Comparison of ENCODE assay signal across 12 mouse cellular contexts in genomic region chr11:107762688-107763460, GRCm38 (mm10). TPM values are rescaled to one million over a fixed set of nuclear protein-coding genes. Genes with fewer than 3 reads are reported as not detected.
DNase-seq lines count a peak whose midpoint lies in the region; ATAC-seq and TF ChIP-seq lines count a peak whose summit lies in the region.
"Had no signal": no experiment of that assay in that cellular context is flagged by ENCODE, and none has a peak within 500 bp of the region (broad histone marks: within the 10 kb centered on the region; RNA-seq: fewer than 3 reads in every experiment).

No protein-coding gene starts in this region.

- TF ChIP-seq EP300 in heart, postnatal 0 days (IDR thresholded peaks at IDR 0.05; ENCODE audit: low read depth): no peak

- H3K4me1 ChIP-seq in heart, postnatal 0 days (ENCODE audit: control insufficient read depth, insufficient read depth): peaks cover 9% of the 10 kb centered on the region
- H3K4me1 ChIP-seq in heart, embryonic 11.5 days (ENCODE audit: control insufficient read depth, insufficient read depth, low read length): no peaks in the 10 kb centered on the region
- peaks cover 44% of the 10 kb centered on the region for H3K4me1 ChIP-seq in forebrain, embryonic 16.5 days (replicated peaks; ENCODE audit: control insufficient read depth, insufficient read depth, low read length)
- peaks cover 65% of the 10 kb centered on the region for H3K4me1 ChIP-seq in midbrain, embryonic 12.5 days

- H3K27ac ChIP-seq in heart, postnatal 0 days (ENCODE audit: low read depth): no peak overlapping the region
- H3K27ac ChIP-seq in heart, embryonic 11.5 days (ENCODE audit: low read depth, low read length): no peak overlapping the region
- H3K27ac ChIP-seq in forebrain, embryonic 16.5 days (ENCODE audit: low read length): peak overlapping the region; percentile 46
- H3K27ac ChIP-seq in midbrain, embryonic 12.5 days (replicated peaks): peak overlapping the region; percentile 79
- H3K27ac ChIP-seq: kidney, embryonic 15.5 days had no signal

- peak; percentile 14; the same call in 1 of the 2 replicates for TF ChIP-seq CTCF in heart, postnatal 0 days (IDR thresholded peaks at IDR 0.05; ENCODE audit: low read depth)

- no peak overlapping the region for H3K4me3 ChIP-seq in heart, postnatal 0 days (ENCODE audit: low read depth, low read length)
- no peak overlapping the region for H3K4me3 ChIP-seq in heart, embryonic 11.5 days (ENCODE audit: low read depth, low read length)
- H3K4me3 ChIP-seq in forebrain, embryonic 16.5 days (replicated peaks; ENCODE audit: low read length): no peak overlapping the region
- no peak overlapping the region for H3K4me3 ChIP-seq in midbrain, embryonic 12.5 days
- H3K4me3 ChIP-seq: kidney, embryonic 15.5 days; megakaryocyte, embryonic 14.5 days had no signal

- 37% methylated on average over 8 of the region's 8 CpGs for WGBS in heart, postnatal 0 days
- 41% methylated on average over 8 of the region's 8 CpGs for WGBS in heart, embryonic 11.5 days (ENCODE audit: insufficient replicate concordance)
- WGBS in forebrain, embryonic 16.5 days: 13% methylated on average over 8 of the region's 8 CpGs
- 17% methylated on average over 8 of the region's 8 CpGs for WGBS in midbrain, embryonic 12.5 days

- peak; percentile 29 for DNase-seq in heart, postnatal 0 days (ENCODE audit: low spot score)
- DNase-seq in Muller cell, postnatal 12 days (ENCODE audit: inconsistent ontology term): peak; percentile 58
- DNase-seq in gastrocnemius, adult 18-20 months (ENCODE audit: low spot score): no peak
- no peak for DNase-seq in lung, postnatal 14 days
- DNase-seq: thymus, postnatal 14 days had no signal

- no peaks in the 10 kb centered on the region for H3K36me3 ChIP-seq in heart, postnatal 0 days (replicated peaks; ENCODE audit: control insufficient read depth, insufficient read depth, low read length)
- no peaks in the 10 kb centered on the region for H3K36me3 ChIP-seq in heart, embryonic 11.5 days (ENCODE audit: control insufficient read depth, insufficient read depth, low read length)
- H3K36me3 ChIP-seq in forebrain, embryonic 16.5 days (ENCODE audit: control insufficient read depth, insufficient read depth): no peaks in the 10 kb centered on the region
- no peaks in the 10 kb centered on the region for H3K36me3 ChIP-seq in midbrain, embryonic 12.5 days
- H3K36me3 ChIP-seq: kidney, embryonic 15.5 days had no signal

- H3K9me3 ChIP-seq in heart, postnatal 0 days (replicated peaks; ENCODE audit: control insufficient read depth, low read length): no peaks in the 10 kb centered on the region
- H3K9me3 ChIP-seq in heart, embryonic 11.5 days (replicated peaks; ENCODE audit: control insufficient read depth, low read length): no peaks in the 10 kb centered on the region
- no peaks in the 10 kb centered on the region for H3K9me3 ChIP-seq in forebrain, embryonic 16.5 days (ENCODE audit: control insufficient read depth, low read length)
- no peaks in the 10 kb centered on the region for H3K9me3 ChIP-seq in midbrain, embryonic 12.5 days
- H3K9me3 ChIP-seq: kidney, embryonic 15.5 days had no signal

- H3K4me2 ChIP-seq in heart, postnatal 0 days (ENCODE audit: low read depth, low read length): no peak overlapping the region
- no peak overlapping the region for H3K4me2 ChIP-seq in heart, embryonic 11.5 days
- H3K4me2 ChIP-seq in forebrain, embryonic 16.5 days (ENCODE audit: low read length): no peak overlapping the region
- H3K4me2 ChIP-seq in midbrain, embryonic 12.5 days (replicated peaks): peak overlapping the region; percentile 17; the same call in 1 of the 2 replicates
- H3K4me2 ChIP-seq: kidney, embryonic 15.5 days had no signal

- peak; percentile 44; the same call in 1 of the 2 replicates for ATAC-seq in heart, postnatal 0 days (ENCODE audit: insufficient read depth, low read depth)
- no peak for ATAC-seq in heart, embryonic 11.5 days (replicated peaks; ENCODE audit: insufficient number of reproducible peaks, low FRiP score, low TSS enrichment)
- ATAC-seq in forebrain, embryonic 16.5 days: peak; percentile 87
- ATAC-seq in midbrain, embryonic 12.5 days (ENCODE audit: low FRiP score, low read depth): peak; percentile 91
- ATAC-seq in megakaryocyte progenitor cell, adult 5-6 weeks (replicated peaks; ENCODE audit: poor library complexity): no peak
- ATAC-seq: activated CD4-positive, CD25-positive, alpha-beta regulatory T cell, adult 4 months had no signal

- no peaks in the 10 kb centered on the region for H3K27me3 ChIP-seq in heart, postnatal 0 days (ENCODE audit: control insufficient read depth, insufficient read depth, low read length)
- no peaks in the 10 kb centered on the region; the same call in 1 of the 2 replicates for H3K27me3 ChIP-seq in heart, embryonic 11.5 days (ENCODE audit: control insufficient read depth, insufficient read depth, low read length)
- H3K27me3 ChIP-seq in forebrain, embryonic 16.5 days (replicated peaks; ENCODE audit: control insufficient read depth, insufficient read depth, low read length): no peaks in the 10 kb centered on the region
- H3K27me3 ChIP-seq in midbrain, embryonic 12.5 days: no peaks in the 10 kb centered on the region
- H3K27me3 ChIP-seq: kidney, embryonic 15.5 days had no signal

- no peak overlapping the region for H3K9ac ChIP-seq in heart, postnatal 0 days (replicated peaks; ENCODE audit: low read depth, low read length)
- H3K9ac ChIP-seq in heart, embryonic 11.5 days (ENCODE audit: low read depth, low read length): no peak overlapping the region
- H3K9ac ChIP-seq in forebrain, embryonic 16.5 days (replicated peaks; ENCODE audit: low read depth, low read length): 0 out of 2 replicates have a peak overlapping the region, but pooled peaks have one; percentile 0
- 0 out of 2 replicates have a peak overlapping the region, but pooled peaks have one; percentile 16 for H3K9ac ChIP-seq in midbrain, embryonic 12.5 days (replicated peaks)
- H3K9ac ChIP-seq: kidney, embryonic 15.5 days had no signal

RNA-seq across cellular contexts. Expression of gene Cacng4, which starts 31.5 kb away (rescaled TPM):
- total RNA-seq in heart, postnatal 0 days (2014; rRNA removed; ENCODE audit: low replicate concordance): 0.12 TPM in 1 of 2 replicates, not detected in the other
- 0.04 and 0.08 TPM in 2 replicates for polyA plus RNA-seq in heart, postnatal 0 days (2015; fragmentation: Nextera tagmentation; extraction: Ambion mirVana)
- 0.84 and 0.99 TPM in 2 replicates for polyA plus RNA-seq in heart, embryonic 11.5 days (2014; fragmentation: Nextera tagmentation; extraction: Ambion mirVana)
- polyA plus RNA-seq in forebrain, embryonic 16.5 days (2015; fragmentation: Nextera tagmentation; extraction: Ambion mirVana): 33.8 and 39.6 TPM in 2 replicates
- polyA plus RNA-seq in midbrain, embryonic 12.5 days (2016; fragmentation: Nextera tagmentation; extraction: Ambion mirVana): 26.3 and 27.1 TPM in 2 replicates
- total RNA-seq in gastrocnemius, adult 18-20 months (2021): not detected
- total RNA-seq in megakaryocyte progenitor cell, adult 5-6 weeks (2015): not detected in 2 replicates
- total RNA-seq in megakaryocyte progenitor cell, adult 5-6 weeks (2017): not detected in 2 replicates
- polyA plus RNA-seq: activated CD4-positive, CD25-positive, alpha-beta regulatory T cell, adult 4 months had no signal

RNA-seq across cellular contexts. Expression of gene Cacng1, which starts 46.6 kb away (rescaled TPM):
- total RNA-seq in heart, postnatal 0 days (2014; rRNA removed; ENCODE audit: low replicate concordance): 1.4 TPM in 1 of 2 replicates, not detected in the other
- 0.10 TPM in 1 of 2 replicates, not detected in the other for polyA plus RNA-seq in heart, postnatal 0 days (2015; fragmentation: Nextera tagmentation; extraction: Ambion mirVana)
- not detected in 2 replicates for polyA plus RNA-seq in heart, embryonic 11.5 days (2014; fragmentation: Nextera tagmentation; extraction: Ambion mirVana)
- polyA plus RNA-seq in forebrain, embryonic 16.5 days (2015; fragmentation: Nextera tagmentation; extraction: Ambion mirVana): 0.26 and 0.39 TPM in 2 replicates
- polyA plus RNA-seq in midbrain, embryonic 12.5 days (2016; fragmentation: Nextera tagmentation; extraction: Ambion mirVana): 0.18 and 0.19 TPM in 2 replicates
- total RNA-seq in gastrocnemius, adult 18-20 months (2021): 100 to 1,000 TPM; 326 to 377 TPM
- total RNA-seq in megakaryocyte progenitor cell, adult 5-6 weeks (2015): not detected in 2 replicates
- not detected in 2 replicates for total RNA-seq in megakaryocyte progenitor cell, adult 5-6 weeks (2017)
- polyA plus RNA-seq: activated CD4-positive, CD25-positive, alpha-beta regulatory T cell, adult 4 months had no signal

Comparison
In these comparisons a context has a peak if more than half of its experiments do, and no peak if none do; other contexts are left out.
1. ATAC-seq: peak in heart, postnatal 0 days (single experiment), forebrain, embryonic 16.5 days (single experiment) and midbrain, embryonic 12.5 days (single experiment); none in heart, embryonic 11.5 days (single experiment) and megakaryocyte progenitor cell, adult 5-6 weeks (single experiment).
2. DNase-seq: peak in heart, postnatal 0 days (single experiment) and Muller cell, postnatal 12 days (single experiment); none in gastrocnemius, adult 18-20 months (single experiment) and lung, postnatal 14 days (single experiment).
3. H3K27ac ChIP-seq: peak in forebrain, embryonic 16.5 days (single experiment) and midbrain, embryonic 12.5 days (single experiment); none in heart, postnatal 0 days (single experiment) and heart, embryonic 11.5 days (single experiment).
4. H3K9ac ChIP-seq: peak in forebrain, embryonic 16.5 days (single experiment) and midbrain, embryonic 12.5 days (single experiment); none in heart, postnatal 0 days (single experiment) and heart, embryonic 11.5 days (single experiment).
5. RNA of gene Cacng4, which starts 31.5 kb away (polyA plus RNA-seq): 33.8 to 39.6 TPM in forebrain, embryonic 16.5 days and 26.3 to 27.1 TPM in midbrain, embryonic 12.5 days; 0.84 to 0.99 TPM in heart, embryonic 11.5 days and 0.04 to 0.08 TPM in heart, postnatal 0 days; every median in the first group is over 10 times any median in the second.